Mouse (Mus musculus) right cerebral cortex, postnatal 14 days (tissue): ENCODE results near the gene Rbm45.

ENCODE experiments used
- DNase-seq: peaks from one replicate; pipeline ENCODE4 v3.0.0; 2022

Gene Rbm45

DNA sequence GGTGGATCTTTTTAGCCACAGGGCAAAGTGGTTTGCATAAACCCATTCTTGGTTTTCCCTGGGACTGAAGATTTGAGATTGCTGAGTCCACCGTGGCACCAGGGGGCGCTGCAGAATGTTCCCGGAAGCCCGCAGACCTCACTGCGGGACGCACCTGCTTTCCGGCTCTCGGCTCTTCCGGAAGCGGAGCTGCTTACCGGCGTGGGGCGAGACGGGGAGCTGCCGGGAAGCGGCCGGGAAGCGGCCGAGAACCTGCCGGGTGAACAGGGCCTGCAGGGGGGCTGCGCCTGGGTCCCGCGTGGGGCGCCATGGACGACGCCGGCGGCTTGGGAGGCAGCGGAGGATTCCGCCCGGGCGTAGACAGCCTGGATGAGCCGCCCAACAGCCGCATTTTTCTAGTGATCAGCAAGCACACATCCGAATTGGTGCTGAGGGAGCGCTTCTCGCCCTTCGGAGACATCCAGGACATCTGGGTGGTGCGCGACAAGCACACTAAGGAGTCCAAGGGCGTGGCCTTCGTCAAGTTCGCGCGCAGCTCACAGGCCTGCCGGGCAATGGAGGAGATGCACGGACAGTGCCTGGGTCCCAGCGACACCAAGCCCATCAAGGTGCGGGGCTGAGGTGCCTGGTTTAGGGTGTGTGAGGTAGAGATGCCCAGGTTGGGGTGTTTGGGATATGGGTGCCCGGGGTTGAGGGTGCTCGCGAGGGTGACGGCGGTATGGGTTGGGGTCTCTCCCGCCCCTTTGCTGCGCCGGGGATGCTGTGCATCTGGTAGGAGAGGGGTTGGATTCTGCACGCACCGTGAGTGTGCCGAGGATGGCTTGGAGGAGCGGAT lies at the start of gene Rbm45:
TSS of gene Rbm45 (plus strand) at position 164 of the 835 bp plus-strand sequence.
- peak; percentile 94 for DNase-seq

DNA sequence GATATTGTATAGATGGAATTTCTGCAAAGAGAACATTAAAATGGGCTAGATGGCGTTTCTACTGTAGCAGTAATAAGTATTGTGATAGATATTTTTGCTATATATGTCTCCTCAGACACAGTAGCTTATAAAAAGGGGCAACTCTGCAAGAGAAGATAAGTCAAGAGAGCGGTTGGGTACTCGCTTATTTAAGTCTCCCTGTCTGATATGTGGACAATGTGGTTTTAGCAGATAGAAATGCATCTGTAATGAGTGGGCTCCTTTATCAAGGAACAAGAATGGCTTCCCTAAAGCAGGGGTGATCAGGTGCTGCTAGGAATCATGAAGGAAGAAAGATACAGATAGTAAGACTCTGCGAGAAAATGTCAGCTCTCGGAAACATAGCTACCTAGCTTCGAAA lies 49.4 kb upstream of the Rbm45 start:
- no peak for DNase-seq

DNA sequence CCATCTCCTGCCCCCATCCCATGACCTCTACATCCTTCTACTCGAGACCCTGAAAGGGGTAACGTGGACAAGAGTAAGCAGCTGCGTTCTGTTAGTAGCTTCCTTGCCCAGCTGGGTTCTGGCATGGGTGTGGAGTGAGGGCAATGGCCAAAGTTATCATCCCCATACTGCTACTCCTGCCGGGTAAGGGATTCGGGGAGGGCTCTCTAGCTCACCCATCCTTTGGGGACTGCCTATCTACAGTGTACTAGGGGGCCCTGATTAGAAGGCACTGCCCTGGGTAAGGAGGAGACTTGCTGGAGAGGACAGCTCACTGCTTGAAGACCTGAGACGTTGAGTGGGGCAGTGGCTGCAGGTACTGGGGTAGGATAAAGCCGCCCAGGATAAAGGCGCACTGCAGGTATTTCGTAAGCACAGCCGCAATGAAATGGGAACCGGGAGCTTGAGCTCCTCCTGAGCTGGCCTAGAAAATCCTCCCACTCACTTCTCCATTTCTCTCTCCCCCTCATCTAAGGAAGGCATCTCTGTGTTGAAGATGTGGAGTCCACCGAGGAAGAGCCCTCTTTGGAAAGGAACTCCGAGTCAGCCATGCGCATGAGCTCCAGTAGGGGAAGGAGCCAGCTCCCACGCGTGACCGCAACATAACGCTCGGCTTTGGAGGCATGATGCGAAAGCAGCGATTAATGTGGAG lies 46.5 kb upstream of the Rbm45 start:
- no peak for DNase-seq

DNA sequence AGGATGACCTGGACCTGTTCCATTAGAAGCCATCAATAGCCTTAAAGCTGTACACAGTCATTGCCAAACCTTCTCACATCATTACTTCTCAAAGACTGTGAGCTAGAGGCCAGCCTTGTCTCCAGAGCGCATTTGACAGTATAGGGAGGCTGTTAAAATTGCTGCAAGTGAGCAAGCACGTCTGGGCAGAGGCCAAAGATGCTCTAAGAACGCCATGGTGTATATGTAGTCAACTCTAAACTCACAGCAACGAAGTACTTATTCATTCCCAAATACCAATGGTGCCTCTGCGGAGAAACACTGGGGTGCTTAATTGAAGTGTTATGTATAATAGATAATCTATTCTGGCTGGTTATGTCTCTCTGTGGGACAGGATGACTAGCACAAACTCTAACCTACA lies 45.3 kb upstream of the Rbm45 start:
- no peak for DNase-seq

DNA sequence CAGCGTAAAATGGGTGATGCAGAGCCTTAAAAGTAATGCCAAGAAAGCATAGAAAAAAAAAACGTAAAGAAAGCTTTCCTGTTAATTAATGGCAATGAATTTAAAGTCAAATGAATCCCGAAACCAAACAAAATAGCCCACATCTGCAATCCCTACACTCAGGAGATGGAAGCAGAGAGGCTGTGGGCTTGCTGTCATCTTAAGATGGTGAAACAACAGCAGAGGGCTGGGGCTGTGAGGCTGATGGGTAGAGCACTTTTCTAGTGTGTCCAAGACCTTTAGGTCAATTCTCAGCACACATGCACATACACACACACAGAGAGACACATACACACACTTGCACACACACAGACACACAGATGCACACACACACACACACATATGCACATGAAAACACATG lies 43.6 kb upstream of the Rbm45 start:
- no peak for DNase-seq

DNA sequence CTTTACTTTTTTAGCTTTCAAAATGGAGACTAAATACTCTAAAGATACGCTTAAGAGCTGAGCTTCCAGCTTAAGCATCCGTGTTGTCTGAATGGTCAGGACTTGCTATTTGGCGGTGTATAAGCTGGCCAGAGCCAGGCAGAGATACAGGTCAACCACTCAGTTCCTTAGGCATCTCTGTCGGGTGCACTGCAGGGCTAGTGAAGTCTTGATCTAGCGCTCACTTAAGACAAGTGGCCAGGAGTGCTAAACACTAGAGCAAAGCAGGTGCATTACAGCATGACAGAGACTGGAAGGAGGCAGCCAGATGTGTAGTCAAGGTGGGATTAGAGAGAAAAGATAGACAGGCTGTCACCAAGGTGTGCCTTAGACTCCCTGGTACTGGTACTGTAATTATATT lies 39.7 kb upstream of the Rbm45 start:
- DNase-seq = no peak

DNA sequence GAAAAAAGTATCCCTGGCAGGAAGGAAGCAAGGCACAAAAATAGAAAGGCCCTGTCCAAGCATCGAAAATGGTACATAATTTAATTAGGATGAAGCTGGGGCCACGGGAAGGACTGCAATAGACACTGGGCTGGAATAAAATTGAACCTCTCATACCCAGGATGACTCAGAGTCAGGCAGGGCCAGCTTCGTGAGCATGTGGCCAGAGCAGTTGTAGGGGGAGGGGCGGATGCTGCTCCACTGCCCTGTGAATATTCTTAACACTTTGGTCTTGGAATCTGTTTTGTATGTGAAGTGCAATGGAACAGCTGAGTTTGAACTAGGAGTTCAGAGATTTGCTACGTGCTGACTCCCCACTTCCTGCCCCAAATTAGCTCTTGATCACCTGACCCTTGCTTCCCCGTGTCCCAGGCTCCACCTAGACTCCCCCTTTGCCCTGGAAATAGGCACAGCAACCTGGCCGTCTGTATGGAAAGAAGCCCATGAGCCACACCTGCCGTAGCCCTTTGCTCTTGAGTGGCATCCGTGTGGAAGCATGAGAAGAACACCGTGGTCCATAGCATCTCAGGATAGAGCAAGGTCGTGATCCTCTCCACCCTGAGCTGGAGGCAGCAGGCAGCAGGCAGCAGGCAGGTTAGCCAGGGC lies 37.5 kb upstream of the Rbm45 start:
- DNase-seq = no peak

DNA sequence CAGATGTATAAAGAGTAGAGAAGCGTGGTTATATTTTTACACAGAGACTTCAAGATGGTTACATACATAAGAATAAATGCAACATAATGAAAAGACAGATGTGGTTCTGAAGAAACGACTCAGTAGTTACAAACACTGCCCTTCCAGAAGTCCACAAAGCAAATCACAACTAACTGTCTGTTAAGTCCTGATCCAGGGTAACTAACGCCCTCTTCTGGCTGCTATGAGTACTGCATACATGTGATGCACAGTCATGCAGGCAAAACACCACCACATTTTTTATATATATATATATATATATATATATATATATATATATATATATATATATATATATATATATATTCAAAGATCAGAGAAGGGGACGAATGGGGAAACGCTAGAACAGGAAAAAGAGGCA lies 35.2 kb upstream of the Rbm45 start:
- DNase-seq = no peak

DNA sequence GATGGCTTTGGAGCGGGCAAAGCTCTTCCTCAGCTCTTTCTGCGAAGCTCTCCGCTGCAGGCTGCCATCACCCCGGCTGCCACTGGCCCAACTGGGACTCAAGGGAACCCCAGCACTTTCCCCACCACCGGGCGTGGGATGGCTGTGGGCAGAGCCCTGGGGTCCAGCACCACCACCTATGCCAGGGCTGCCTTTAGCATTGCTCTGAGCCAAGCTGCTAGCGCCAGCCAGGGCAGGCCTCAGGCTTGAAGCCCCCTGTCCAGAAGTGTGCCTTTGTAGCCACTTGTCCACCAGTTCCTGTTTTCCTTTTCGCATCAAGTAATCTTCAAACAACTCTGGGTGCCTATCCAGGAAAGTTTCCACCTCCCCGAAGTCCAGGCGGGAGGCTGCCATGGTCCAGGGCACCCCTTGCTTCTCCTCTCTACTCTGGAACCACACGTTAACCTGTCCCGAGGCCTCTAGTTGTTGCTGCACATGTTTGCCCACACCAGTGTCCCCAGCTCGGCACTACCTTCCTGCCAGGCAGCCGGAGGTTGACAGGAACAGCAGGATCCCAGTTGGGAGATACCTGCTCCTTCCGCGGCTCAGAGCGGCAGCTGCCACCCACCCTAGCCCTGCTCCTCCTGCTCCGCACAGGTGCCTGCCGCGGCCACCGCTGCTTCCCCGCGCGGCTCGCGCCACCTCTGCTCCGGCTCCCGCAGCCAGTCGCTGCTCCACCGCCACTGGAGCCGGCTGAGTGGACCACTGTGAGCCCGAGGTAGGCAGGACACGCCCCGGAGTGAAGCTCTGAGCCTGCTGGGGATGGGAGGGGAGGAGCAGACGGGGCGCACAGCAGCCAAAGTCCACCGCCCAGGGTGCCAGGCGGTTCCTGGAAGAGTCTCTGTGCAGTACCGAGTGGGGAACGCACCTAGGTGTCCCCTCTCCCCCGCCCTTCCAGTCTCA lies 31.3 kb upstream of the Rbm45 start, which contains the start of gene Pde11a:
TSS of gene Pde11a (minus strand) at position 560 of the 942 bp plus-strand sequence.
- DNase-seq = peak; percentile 11

DNA sequence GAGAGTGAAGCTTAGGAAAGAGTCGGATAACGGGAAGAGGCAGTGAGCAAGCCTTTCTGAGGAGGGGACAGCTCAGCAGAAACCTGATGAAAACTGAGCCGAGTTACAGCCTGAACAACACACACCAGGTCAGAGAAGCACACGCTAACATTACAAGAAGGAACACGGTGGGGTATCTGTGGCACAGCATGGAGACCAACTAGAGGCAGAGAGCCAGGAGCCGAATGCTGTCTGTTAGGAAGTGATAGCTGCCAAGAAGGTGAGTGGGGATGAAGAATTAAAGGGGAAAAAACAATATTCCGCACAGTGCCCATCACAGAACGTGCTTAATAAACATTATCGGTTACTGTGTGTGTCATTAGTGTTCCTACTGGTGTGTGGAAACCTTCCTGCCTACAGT lies 27.6 kb upstream of the Rbm45 start:
- DNase-seq = no peak

DNA sequence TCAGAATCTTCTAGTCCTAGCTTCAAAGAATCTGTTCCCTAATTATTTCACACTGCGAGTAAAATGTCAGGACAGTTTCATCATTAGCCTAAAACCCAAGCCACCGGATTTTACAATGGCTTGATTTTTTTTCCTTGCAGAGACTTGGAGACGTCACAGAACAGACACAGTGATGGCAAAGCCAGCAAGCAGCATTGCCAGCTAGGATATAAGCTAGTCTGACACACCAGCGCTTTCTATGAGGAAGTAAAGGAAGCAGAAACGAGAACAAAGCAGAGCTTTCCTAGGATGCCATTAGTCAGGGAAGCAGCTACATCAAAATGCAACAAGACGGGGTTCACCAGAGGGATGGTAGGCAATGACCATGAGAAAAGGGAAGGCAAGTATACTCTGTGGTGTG lies 21.9 kb upstream of the Rbm45 start:
- no peak for DNase-seq

DNA sequence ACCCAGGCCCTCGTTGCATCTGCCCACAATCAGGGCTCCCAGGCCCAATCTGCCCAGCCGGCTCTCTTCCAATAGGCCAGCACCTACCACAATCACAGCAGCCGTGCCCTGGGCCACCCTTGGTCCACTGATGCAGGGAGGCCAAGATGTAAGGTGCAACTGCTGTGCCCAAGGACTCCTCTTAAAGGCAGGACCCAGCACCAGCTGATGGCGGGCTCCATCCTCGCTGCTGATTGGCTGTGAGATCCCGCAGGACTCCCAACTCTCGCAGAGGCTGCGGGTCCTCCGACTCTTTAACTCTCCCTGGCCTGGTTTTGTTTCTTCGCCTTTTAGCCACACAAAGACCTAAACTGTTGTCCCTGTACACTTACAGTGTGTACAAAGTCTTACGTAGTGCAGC lies 9.6 kb upstream of the Rbm45 start, which contains the start of gene Cyct:
TSS of gene Cyct (minus strand) at position 225 of the 400 bp plus-strand sequence.
- no peak for DNase-seq

DNA sequence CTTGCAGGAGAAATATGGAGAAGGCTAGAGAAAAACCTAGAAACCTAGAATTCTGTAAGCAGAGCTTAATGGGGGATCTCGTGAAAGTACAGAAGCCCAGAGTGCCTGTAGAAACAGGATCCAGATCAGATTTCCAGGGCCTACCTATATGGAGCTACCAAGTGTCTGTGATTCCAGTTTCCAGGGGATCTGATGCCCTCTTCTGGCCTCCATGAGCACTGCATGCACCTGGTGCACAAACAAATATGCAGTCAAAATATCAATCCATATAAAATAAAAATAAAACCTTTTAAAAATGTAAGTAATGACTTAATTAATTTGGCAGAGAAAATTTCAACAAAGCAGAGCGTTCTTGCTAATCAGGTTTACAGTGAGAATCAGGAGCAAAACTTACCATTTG lies 7.7 kb upstream of the Rbm45 start:
- peak; percentile 40 for DNase-seq

DNA sequence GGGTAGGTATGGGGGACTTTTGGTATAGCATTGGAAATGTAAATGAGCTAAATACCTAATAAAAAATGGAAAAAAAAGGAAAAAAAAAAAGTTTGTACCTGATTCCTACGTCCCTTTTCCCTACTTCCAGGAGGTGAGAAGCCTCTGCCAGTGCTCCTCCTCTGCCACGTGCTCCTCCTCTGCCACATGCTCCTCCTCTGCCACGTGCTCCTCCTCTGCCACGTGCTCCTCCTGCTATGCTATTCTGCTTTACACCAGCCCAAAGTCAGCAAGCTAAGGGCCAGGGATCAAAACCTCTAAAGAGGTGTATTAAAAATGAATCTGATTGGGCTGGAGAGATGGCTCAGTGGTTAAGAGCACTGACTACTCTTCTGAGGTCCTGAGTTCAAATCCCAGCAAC lies 4.0 kb upstream of the Rbm45 start:
- DNase-seq = no peak

DNA sequence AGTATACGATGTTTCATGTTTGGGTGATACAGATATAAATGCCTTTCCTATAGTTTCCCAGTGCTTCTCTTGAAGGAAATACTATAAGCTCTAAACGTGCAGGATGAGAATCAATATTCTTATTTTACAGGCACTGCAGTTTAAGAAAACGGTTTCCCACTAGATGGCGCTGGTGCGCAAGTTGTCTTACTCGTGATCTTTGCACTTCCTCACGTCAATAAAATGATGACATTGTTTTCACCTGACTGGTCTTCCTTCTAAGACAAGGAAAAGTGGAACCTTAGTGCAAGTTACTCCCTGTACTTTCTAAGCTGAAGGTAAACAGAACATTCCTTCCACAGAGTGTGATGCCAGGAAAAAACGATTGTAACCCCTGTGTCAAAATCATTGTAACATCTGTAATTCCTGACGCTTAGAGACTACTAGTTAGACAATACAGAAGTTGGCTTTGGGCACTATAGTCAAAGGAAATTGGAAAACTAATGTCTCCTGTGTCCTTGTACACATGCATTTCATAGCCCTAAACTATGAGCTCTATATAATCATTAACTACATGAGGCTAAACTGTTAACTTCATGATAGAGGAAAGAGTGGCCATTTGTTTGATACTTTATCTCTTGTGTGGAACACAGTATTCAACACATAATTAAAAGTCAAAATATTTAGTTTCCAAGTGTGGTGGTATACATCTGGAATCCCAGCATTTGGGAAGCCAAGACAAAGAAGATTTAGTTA lies 2.4 kb upstream of the Rbm45 start:
- DNase-seq = peak; percentile 86

DNA sequence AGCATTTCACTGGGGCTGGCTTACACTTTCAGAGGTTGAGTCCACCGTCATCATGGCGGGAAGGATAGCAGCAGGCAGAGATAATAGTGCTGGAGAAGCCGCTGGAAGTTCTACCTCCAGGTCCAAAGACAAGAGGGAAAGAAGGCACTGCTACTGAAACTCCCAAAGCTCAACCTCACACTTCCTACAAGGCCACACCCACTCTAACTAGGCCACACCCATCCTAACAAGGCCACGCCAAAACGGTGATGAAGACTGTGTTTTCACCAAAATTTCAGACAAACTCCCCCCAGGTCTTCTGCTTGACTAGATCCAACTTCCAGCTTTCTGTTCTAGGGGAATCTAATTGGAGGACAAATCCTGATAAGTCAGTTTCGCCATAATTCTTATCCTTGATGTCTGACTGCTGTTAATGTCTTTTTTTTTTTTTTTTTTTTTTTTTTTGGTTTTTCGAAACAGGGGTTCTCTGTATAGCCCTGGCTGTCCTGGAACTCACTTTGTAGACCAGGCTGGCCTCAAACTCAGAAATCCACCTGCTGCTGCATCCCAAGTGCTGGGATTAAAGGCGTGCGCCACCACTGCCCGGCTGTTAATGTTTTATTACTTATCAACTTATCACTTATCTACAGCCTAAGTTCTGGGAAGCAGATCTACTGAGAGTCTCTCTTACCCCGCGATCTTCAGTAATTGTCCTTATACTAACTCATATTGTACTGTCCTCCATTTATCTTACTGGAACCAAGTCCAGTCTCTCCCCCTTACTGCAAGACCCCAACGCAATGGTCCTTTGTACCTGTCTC lies 723 bp upstream of the Rbm45 start:
- no peak for DNase-seq

DNA sequence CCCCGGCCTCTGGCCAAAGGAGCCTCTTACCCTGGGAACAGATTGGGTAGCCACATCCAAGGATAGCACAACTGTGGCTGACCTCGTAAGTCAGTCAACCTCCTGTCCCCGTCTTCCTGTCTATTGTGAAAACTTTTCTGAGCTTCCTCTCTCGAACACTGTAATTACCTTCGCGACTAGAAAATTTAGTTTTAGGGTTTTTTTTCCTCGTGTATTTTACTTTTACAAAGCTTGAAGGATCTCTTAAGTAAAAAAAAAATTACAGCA lies 805 bp downstream of the Rbm45 start:
- no peak for DNase-seq

DNA sequence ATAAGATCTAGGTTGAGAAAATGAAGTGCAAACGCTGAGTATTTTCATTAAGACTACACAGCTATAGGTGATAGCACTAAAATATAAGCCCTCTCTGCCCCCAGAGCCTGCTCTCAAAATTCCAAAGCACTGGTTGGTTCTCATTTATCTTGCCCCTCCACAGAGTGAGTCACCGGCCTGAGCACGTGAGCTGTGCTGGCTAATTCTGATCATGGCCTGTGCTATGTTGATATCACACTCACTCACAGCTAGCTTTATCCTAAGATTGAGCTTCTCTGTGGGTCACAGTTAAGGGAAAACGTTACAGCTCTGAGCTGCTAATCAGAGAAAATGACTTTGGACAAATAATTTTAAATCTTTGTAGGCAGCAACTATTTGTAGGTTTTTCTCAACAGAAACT lies 2.5 kb downstream of the Rbm45 start:
- no peak for DNase-seq

DNA sequence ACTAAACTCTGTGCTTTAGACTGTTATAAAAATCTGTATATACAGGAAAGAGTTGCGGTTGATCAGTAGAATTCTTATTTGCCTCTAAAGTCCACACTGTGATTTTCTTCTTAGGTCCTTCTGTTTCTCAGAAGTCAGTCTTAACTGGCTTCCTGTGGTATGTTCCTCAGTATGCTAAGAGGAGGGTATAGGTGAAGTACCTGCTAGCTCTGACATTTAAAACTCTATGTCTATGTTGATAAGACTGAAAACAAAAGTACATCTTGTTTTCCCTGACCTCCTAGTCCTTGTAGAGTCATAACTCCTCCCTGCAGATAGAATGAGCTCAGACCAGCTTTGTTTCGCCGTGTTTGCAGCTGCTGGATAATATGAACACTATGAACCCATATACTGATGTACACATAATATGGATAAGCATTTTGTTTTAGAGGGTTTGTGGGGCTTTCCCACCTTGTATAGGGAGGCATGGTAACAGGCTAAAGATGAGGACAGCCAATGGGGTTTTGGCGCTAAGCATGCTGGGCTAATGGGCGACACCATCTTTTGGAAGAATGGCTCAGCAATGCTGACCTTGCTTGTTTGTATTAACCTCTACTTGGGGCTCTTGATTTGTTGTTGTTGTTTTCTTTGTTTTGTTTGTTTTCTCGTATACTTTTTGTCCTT lies 4.9 kb downstream of the Rbm45 start:
- no peak for DNase-seq

DNA sequence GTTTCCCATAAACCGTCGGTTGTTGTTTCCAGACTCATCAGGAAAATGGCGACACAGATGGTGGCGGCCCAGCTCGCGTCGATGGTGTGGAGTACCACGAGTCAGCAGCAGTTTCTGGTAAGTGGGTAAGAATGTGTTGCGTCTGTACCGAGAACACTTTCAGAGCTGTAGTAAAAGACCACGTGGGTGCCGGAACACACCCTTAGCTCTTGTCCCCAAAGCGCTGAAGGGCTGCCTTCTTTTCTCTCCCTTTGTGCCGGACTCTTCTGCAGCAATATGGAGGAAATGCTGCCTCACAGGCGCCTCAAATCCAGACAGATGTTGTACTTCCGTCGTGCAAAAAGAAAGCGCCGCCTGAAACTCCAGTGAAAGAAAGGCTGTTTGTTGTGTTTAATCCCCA lies 8.9 kb downstream of the Rbm45 start:
- DNase-seq = no peak

DNA sequence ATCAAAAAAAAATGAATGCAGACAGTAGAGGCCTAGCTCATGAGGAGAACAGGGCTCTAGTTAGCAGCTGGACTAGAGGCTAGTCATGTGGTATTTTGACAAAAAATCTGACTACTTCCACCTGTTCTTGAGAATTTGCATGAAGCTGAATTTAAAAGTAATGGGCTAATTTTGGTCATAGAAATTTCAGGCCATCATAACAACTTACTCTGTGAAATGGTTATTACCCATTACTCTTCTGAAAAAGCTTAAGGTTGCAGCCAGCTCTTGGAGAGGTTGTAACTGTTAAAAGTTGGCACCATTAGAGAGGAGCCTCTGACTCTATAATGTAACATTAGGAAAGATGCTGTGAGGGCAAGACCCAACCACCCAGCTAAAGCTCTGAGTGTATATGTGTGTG lies 16.7 kb downstream of the Rbm45 start:
- DNase-seq = no peak
